Mouse (Mus musculus): ENCODE measurements at regions not wholly inside any gene's neighbourhood (a gene's known extent, or its start where the extent isn't known, plus 50 kb on each side); places are given as distances from the start of the nearest gene placed in this dataset.

DNA sequence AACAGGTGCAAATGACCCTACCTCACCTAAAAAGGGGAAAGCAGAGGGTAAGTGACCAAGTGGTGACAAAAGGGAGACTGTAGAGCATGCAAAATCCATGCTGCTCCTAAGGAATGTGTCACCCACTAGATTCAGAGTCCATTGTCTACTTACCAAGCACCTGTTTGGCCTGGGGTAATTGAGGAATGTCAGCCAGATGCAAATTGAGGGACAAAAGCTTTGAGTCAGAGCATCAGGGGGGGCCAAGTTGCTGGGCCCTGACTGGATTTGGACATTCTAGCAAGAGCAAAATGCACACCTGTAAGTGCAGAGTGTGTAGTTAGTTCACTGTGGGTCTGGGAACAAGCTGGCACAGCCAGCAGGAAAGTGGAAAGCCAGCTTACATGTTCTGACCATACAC, 2783.6 kb downstream of the Gm37988 start:
- DNase-seq (ENCODE audit: low spot score in 2 of 2), result no peak

All from layer of hippocampus, postnatal 14 days (tissue).